Comparison of ENCODE assay signal across 19 mouse cellular contexts in genomic region chr6:29667266-29667665, GRCm38 (mm10).
"Had no signal": no experiment of that assay in that cellular context is flagged by ENCODE, and none has a peak within 500 bp of the region (broad histone marks: within the 10 kb centered on the region; RNA-seq: fewer than 3 reads in every experiment).

No protein-coding gene starts in this region.

- DNase-seq: lung, adult 18-20 months; lung, embryonic 14.5 days; lung, postnatal 10 days; lung, postnatal 4 days; midbrain, embryonic 14.5 days; retina, postnatal 1 day; right cerebral cortex, adult 18-20 months; right cerebral cortex, postnatal 25 days; right cerebral cortex, postnatal 4 days; spleen, adult 18-20 months; thymus, adult 18-20 months; thymus, postnatal 14 days; thymus, postnatal 4 days had no signal

- H3K27ac ChIP-seq: midbrain, embryonic 10.5 days; midbrain, embryonic 12.5 days; neural tube, embryonic 13.5 days; neural tube, embryonic 15.5 days had no signal

- H3K9me3 ChIP-seq: midbrain, embryonic 10.5 days; midbrain, embryonic 12.5 days; neural tube, embryonic 13.5 days; neural tube, embryonic 15.5 days had no signal

- ATAC-seq: midbrain, embryonic 16.5 days had no signal

- H3K4me2 ChIP-seq: lung, embryonic 14.5 days; midbrain, embryonic 12.5 days; neural tube, embryonic 13.5 days; neural tube, embryonic 15.5 days had no signal

- H3K4me1 ChIP-seq: midbrain, embryonic 12.5 days; neural tube, embryonic 13.5 days; neural tube, embryonic 15.5 days had no signal

- H3K36me3 ChIP-seq: midbrain, embryonic 10.5 days; midbrain, embryonic 12.5 days; neural tube, embryonic 13.5 days; neural tube, embryonic 15.5 days had no signal

- H3K9ac ChIP-seq: lung, embryonic 14.5 days; midbrain, embryonic 12.5 days; neural tube, embryonic 13.5 days; neural tube, embryonic 15.5 days had no signal

- H3K27me3 ChIP-seq: midbrain, embryonic 12.5 days; neural tube, embryonic 13.5 days; neural tube, embryonic 15.5 days had no signal

- H3K4me3 ChIP-seq: midbrain, embryonic 10.5 days; midbrain, embryonic 12.5 days; myocyte; neural tube, embryonic 13.5 days; neural tube, embryonic 15.5 days had no signal
